Mouse (Mus musculus): Measurements from ENCODE around the gene Dlgap4. TPM values are rescaled to one million over a fixed set of nuclear protein-coding genes. Genes with fewer than 3 reads are reported as not detected.

The Dlgap4 gene
- polyA plus RNA-seq, 1 experiment from 2014 or later: 74.8 TPM

DNA sequence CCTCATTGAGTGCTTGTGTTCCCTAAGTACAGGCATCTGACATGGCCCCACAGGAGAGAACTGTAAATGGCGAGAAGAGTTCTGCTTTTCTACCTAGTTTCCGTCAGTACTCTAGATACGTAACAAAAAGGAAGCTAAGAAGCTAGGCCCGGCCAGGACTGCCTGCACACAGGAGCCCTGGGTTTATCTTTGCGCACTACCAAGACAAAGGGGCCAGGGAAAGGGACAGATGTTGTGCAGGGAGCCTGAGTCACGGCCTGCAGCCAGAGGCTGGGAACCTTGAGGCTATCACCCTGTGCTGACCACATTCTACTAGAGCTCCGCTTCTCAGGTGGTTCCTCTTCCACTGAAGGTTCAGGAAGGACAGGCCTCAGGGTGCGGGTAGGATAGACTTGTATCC, 136.2 kb downstream of the Dlgap4 start:
- no peak overlapping the region for H3K27ac ChIP-seq (ENCODE audit: low read depth)
- peaks cover 81% of the 10 kb centered on the region for H3K36me3 ChIP-seq (ENCODE audit: control insufficient read depth, insufficient read depth, low read length)
- WGBS: 91% methylated on average over 8 of the region's 8 CpGs
- no peaks in the 10 kb centered on the region for H3K4me1 ChIP-seq (replicated peaks; ENCODE audit: control insufficient read depth, insufficient read depth, low read length)
- no peak overlapping the region for H3K9ac ChIP-seq (ENCODE audit: low read length)
- no peaks in the 10 kb centered on the region for H3K9me3 ChIP-seq (ENCODE audit: control insufficient read depth, low read length)
- H3K27me3 ChIP-seq (replicated peaks; ENCODE audit: control insufficient read depth, insufficient read depth, low read length): no peaks in the 10 kb centered on the region
- no peak overlapping the region for H3K4me2 ChIP-seq (ENCODE audit: low read length)
- DNase-seq (ENCODE audit: low spot score): no peak
- no peak for ATAC-seq (replicated peaks; ENCODE audit: low FRiP score, low TSS enrichment, low read depth)
- no peak overlapping the region for H3K4me3 ChIP-seq (ENCODE audit: low read depth, low read length)

GRCm38 (mm10) chr2:156756937-156757336, 143.4 kb downstream of the Dlgap4 start:
- Histone ChIP-seq H3K9ac (ENCODE audit: low read length) (no peak overlapping the region), H3K9me3 (ENCODE audit: control insufficient read depth, low read length) (peaks cover 9% of the 10 kb centered on the region), H3K36me3 (ENCODE audit: control insufficient read depth, insufficient read depth, low read length) (peaks cover 73% of the 10 kb centered on the region), H3K27ac (ENCODE audit: low read depth) (no peak overlapping the region), H3K27me3 (replicated peaks; ENCODE audit: control insufficient read depth, insufficient read depth, low read length) (no peaks in the 10 kb centered on the region), H3K4me1 (replicated peaks; ENCODE audit: control insufficient read depth, insufficient read depth, low read length) (no peaks in the 10 kb centered on the region), H3K4me2 (ENCODE audit: low read length) (no peak overlapping the region), H3K4me3 (ENCODE audit: low read depth, low read length) (no peak overlapping the region)
- DNase-seq (ENCODE audit: low spot score): no peak
- WGBS: 98% methylated on average over 9 of the region's 9 CpGs
- no peak for ATAC-seq (replicated peaks; ENCODE audit: low FRiP score, low TSS enrichment, low read depth)

GRCm38 (mm10) chr2:156760843-156761505, 147.5 kb downstream of the Dlgap4 start:
- Histone ChIP-seq H3K36me3 (ENCODE audit: control insufficient read depth, insufficient read depth, low read length) (peaks cover 66% of the 10 kb centered on the region), H3K4me3 (ENCODE audit: low read depth, low read length) (no peak overlapping the region), H3K4me1 (replicated peaks; ENCODE audit: control insufficient read depth, insufficient read depth, low read length) (no peaks in the 10 kb centered on the region), H3K27me3 (replicated peaks; ENCODE audit: control insufficient read depth, insufficient read depth, low read length) (no peaks in the 10 kb centered on the region), H3K27ac (ENCODE audit: low read depth) (no peak overlapping the region), H3K9me3 (ENCODE audit: control insufficient read depth, low read length) (peaks cover 9% of the 10 kb centered on the region), H3K4me2 (ENCODE audit: low read length) (no peak overlapping the region), H3K9ac (ENCODE audit: low read length) (no peak overlapping the region)
- no peak for ATAC-seq (replicated peaks; ENCODE audit: low FRiP score, low TSS enrichment, low read depth)
- no peak for DNase-seq (ENCODE audit: low spot score)
- WGBS: 83% methylated on average over 5 of the region's 5 CpGs

GRCm38 (mm10) chr2:156761521-156762278, 148.2 kb downstream of the Dlgap4 start:
- H3K27me3 ChIP-seq (replicated peaks; ENCODE audit: control insufficient read depth, insufficient read depth, low read length): no peaks in the 10 kb centered on the region
- no peak for ATAC-seq (replicated peaks; ENCODE audit: low FRiP score, low TSS enrichment, low read depth)
- no peak overlapping the region for H3K9ac ChIP-seq (ENCODE audit: low read length)
- peaks cover 59% of the 10 kb centered on the region for H3K36me3 ChIP-seq (ENCODE audit: control insufficient read depth, insufficient read depth, low read length)
- H3K4me2 ChIP-seq (ENCODE audit: low read length): no peak overlapping the region
- DNase-seq (ENCODE audit: low spot score): no peak
- peaks cover 9% of the 10 kb centered on the region for H3K9me3 ChIP-seq (ENCODE audit: control insufficient read depth, low read length)
- H3K4me1 ChIP-seq (replicated peaks; ENCODE audit: control insufficient read depth, insufficient read depth, low read length): no peaks in the 10 kb centered on the region
- 93% methylated on average over 17 of the region's 17 CpGs for WGBS
- H3K27ac ChIP-seq (ENCODE audit: low read depth): no peak overlapping the region
- no peak overlapping the region for H3K4me3 ChIP-seq (ENCODE audit: low read depth, low read length)

- Histone ChIP-seq H3K36me3 (ENCODE audit: control insufficient read depth, insufficient read depth, low read length) (peaks cover 51% of the 10 kb centered on the region), H3K27ac (ENCODE audit: low read depth) (no peak overlapping the region)
- DNase-seq (ENCODE audit: low spot score): no peak
Measured at GRCm38 (mm10) chr2:156762499-156762898, 149.0 kb downstream of the Dlgap4 start.

DNA sequence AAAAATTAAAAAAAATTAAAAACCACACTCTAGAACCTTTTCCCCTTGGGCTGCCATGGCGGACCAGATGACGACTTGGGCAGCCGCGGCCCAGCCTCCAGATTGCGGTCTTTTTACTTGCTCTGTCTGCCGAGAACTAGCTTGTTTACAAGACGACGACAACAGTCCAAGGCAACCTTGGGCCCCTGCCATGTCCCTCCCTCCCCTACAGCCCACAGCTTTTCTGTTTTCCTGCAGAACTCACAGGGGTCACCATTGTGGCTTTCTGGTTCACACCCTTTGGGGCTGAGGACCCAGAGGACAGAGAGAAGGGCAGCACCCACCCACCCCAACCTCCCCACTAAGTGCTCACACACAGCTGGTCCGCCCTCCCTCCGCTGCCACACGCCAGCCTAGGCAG, 149.6 kb downstream of the Dlgap4 start:
- H3K9me3 ChIP-seq (ENCODE audit: control insufficient read depth, low read length): peaks cover 3% of the 10 kb centered on the region
- ATAC-seq (replicated peaks; ENCODE audit: low FRiP score, low TSS enrichment, low read depth) (no peak), DNase-seq (ENCODE audit: low spot score) (no peak)
- H3K36me3 ChIP-seq (ENCODE audit: control insufficient read depth, insufficient read depth, low read length): peaks cover 45% of the 10 kb centered on the region
- no peak overlapping the region for H3K9ac ChIP-seq (ENCODE audit: low read length)
- no peaks in the 10 kb centered on the region for H3K27me3 ChIP-seq (replicated peaks; ENCODE audit: control insufficient read depth, insufficient read depth, low read length)
- H3K4me2 ChIP-seq (ENCODE audit: low read length): no peak overlapping the region
- H3K4me1 ChIP-seq (replicated peaks; ENCODE audit: control insufficient read depth, insufficient read depth, low read length): no peaks in the 10 kb centered on the region
- H3K27ac ChIP-seq (ENCODE audit: low read depth): no peak overlapping the region
- H3K4me3 ChIP-seq (ENCODE audit: low read depth, low read length): no peak overlapping the region
- WGBS: 74% methylated on average over 11 of the region's 11 CpGs

More at GRCm38 (mm10) chr2:156762499-156762898, 149.0 kb downstream of the Dlgap4 start:
- Histone ChIP-seq H3K9me3 (ENCODE audit: control insufficient read depth, low read length) (peaks cover 9% of the 10 kb centered on the region), H3K4me2 (ENCODE audit: low read length) (no peak overlapping the region), H3K4me3 (ENCODE audit: low read depth, low read length) (no peak overlapping the region), H3K27me3 (replicated peaks; ENCODE audit: control insufficient read depth, insufficient read depth, low read length) (no peaks in the 10 kb centered on the region), H3K9ac (ENCODE audit: low read length) (no peak overlapping the region), H3K4me1 (replicated peaks; ENCODE audit: control insufficient read depth, insufficient read depth, low read length) (no peaks in the 10 kb centered on the region)
- ATAC-seq (replicated peaks; ENCODE audit: low FRiP score, low TSS enrichment, low read depth): no peak
- WGBS: 82% methylated on average over 21 of the region's 21 CpGs

DNA sequence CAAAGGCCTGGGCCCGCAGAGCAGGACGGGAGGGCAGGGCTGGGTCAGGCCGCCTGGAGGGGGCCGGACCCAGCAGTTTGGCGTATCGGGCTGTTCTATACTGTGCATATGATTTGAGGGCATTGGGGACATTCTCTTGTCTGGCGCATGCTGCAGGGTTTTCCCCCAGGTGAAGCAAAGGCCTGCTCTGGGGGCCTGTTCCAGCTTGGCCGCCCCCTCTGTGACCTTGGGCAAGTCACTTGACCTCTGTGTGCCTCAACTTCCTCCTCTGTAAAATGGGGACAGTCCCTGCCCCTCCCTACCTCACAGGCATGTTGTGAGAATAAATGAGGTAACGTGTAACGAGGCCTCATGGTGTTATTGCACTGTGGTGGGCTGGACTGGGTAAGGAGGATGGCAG, 150.5 kb downstream of the Dlgap4 start:
- no peak for DNase-seq (ENCODE audit: low spot score)
- Histone ChIP-seq H3K27me3 (replicated peaks; ENCODE audit: control insufficient read depth, insufficient read depth, low read length) (no peaks in the 10 kb centered on the region), H3K27ac (ENCODE audit: low read depth) (no peak overlapping the region), H3K4me1 (replicated peaks; ENCODE audit: control insufficient read depth, insufficient read depth, low read length) (no peaks in the 10 kb centered on the region), H3K4me2 (ENCODE audit: low read length) (no peak overlapping the region), H3K36me3 (ENCODE audit: control insufficient read depth, insufficient read depth, low read length) (peaks cover 36% of the 10 kb centered on the region), H3K9ac (ENCODE audit: low read length) (no peak overlapping the region), H3K4me3 (ENCODE audit: low read depth, low read length) (no peak overlapping the region), H3K9me3 (ENCODE audit: control insufficient read depth, low read length) (no peaks in the 10 kb centered on the region)
- WGBS: 96% methylated on average over 10 of the region's 10 CpGs
- no peak; the same call in 1 of the 2 replicates for ATAC-seq (replicated peaks; ENCODE audit: low FRiP score, low TSS enrichment, low read depth)

GRCm38 (mm10) chr2:156764747-156765146, 151.2 kb downstream of the Dlgap4 start:
- H3K9me3 ChIP-seq (ENCODE audit: control insufficient read depth, low read length): no peaks in the 10 kb centered on the region
- H3K9ac ChIP-seq (ENCODE audit: low read length): no peak overlapping the region
- DNase-seq (ENCODE audit: low spot score): no peak
- H3K27me3 ChIP-seq (replicated peaks; ENCODE audit: control insufficient read depth, insufficient read depth, low read length): no peaks in the 10 kb centered on the region
- H3K4me2 ChIP-seq (ENCODE audit: low read length): no peak overlapping the region
- no peak overlapping the region for H3K4me3 ChIP-seq (ENCODE audit: low read depth, low read length)
- H3K36me3 ChIP-seq (ENCODE audit: control insufficient read depth, insufficient read depth, low read length): peaks cover 35% of the 10 kb centered on the region
- H3K27ac ChIP-seq (ENCODE audit: low read depth): no peak overlapping the region
- 56% methylated on average over 4 of the region's 4 CpGs for WGBS
- no peak for ATAC-seq (replicated peaks; ENCODE audit: low FRiP score, low TSS enrichment, low read depth)
- no peaks in the 10 kb centered on the region for H3K4me1 ChIP-seq (replicated peaks; ENCODE audit: control insufficient read depth, insufficient read depth, low read length)

GRCm38 (mm10) chr2:156765593-156765992, 152.1 kb downstream of the Dlgap4 start:
- Histone ChIP-seq H3K4me1 (replicated peaks; ENCODE audit: control insufficient read depth, insufficient read depth, low read length) (no peaks in the 10 kb centered on the region), H3K9ac (ENCODE audit: low read length) (no peak overlapping the region), H3K27ac (ENCODE audit: low read depth) (no peak overlapping the region), H3K4me3 (ENCODE audit: low read depth, low read length) (no peak overlapping the region), H3K36me3 (ENCODE audit: control insufficient read depth, insufficient read depth, low read length) (peaks cover 31% of the 10 kb centered on the region), H3K27me3 (replicated peaks; ENCODE audit: control insufficient read depth, insufficient read depth, low read length) (no peaks in the 10 kb centered on the region), H3K4me2 (ENCODE audit: low read length) (no peak overlapping the region), H3K9me3 (ENCODE audit: control insufficient read depth, low read length) (no peaks in the 10 kb centered on the region)
- ATAC-seq (replicated peaks; ENCODE audit: low FRiP score, low TSS enrichment, low read depth) (no peak), DNase-seq (ENCODE audit: low spot score) (no peak)
- 65% methylated on average over 8 of the region's 8 CpGs for WGBS

Data from intestine, embryonic 14.5 days (tissue).